Mouse (Mus musculus) midbrain, embryonic 11.5 days (tissue): Measurements from ENCODE around the gene Sh2b3. TPM values are rescaled to one million over a fixed set of nuclear protein-coding genes. Genes with fewer than 3 reads are reported as not detected.

ENCODE experiments used
- ATAC-seq: fragments of 200-750 bp; cut with Nextera tagmentation; 2 replicates; pipeline ENCODE4 v1.8.0; 2017; ENCODE audit warnings: moderate TSS enrichment, moderate library complexity; ENCODE audit not compliant: low FRiP score
- DNase-seq: peaks from one replicate; pipeline ENCODE4 v3.0.0; 2015; ENCODE audit warnings: low spot score; ENCODE audit errors: missing footprints
- H3K27ac ChIP-seq: fragments of 300-500 bp; sonication (generic); 2 replicates; pipeline ENCODE4 v1.5.1; 2014; ENCODE audit warnings: low read depth, low read length
- H3K27me3 ChIP-seq: fragments of 300-500 bp; sonication (generic); 2 replicates; pipeline ENCODE4 v1.6.1; 2014; ENCODE audit warnings: mild to moderate bottlenecking, low read length, moderate library complexity, mixed read lengths; ENCODE audit not compliant: control insufficient read depth, insufficient read depth
- H3K36me3 ChIP-seq: fragments of 300-500 bp; sonication (generic); 2 replicates; pipeline ENCODE4 v1.6.1; 2014; ENCODE audit warnings: mild to moderate bottlenecking, low read length, moderate library complexity, mixed read lengths; ENCODE audit not compliant: control insufficient read depth, insufficient read depth
- H3K4me1 ChIP-seq: fragments of 300-500 bp; sonication (generic); 2 replicates; pipeline ENCODE4 v1.6.1; 2014; ENCODE audit warnings: low read length; ENCODE audit not compliant: control insufficient read depth, insufficient read depth
- H3K4me2 ChIP-seq: fragments of 300-500 bp; sonication (generic); 2 replicates; pipeline ENCODE4 v1.6.1; 2014; ENCODE audit warnings: mild to moderate bottlenecking, moderate library complexity
- H3K4me3 ChIP-seq: fragments of 300-500 bp; sonication (generic); 2 replicates; pipeline ENCODE4 v1.5.1; 2014; ENCODE audit warnings: low read depth, low read length
- H3K9ac ChIP-seq: fragments of 300-500 bp; sonication (generic); 2 replicates; pipeline ENCODE4 v1.6.1; 2014; ENCODE audit warnings: low read length
- H3K9me3 ChIP-seq: fragments of 300-500 bp; sonication (generic); 2 replicates; pipeline ENCODE4 v1.6.1; 2016; ENCODE audit warnings: low read length; ENCODE audit not compliant: control insufficient read depth
- WGBS: fragments of 180-500 bp; shearing (Covaris S2); extraction: QIAGEN DNeasy Blood & Tissue Kit; methylation state at CpG from one replicate; pipeline ENCODE4 v1.1.7; 2014; 5-methylcytosine and 5-hydroxymethylcytosine counted together
- polyA plus RNA-seq: library from polyadenylated mRNA; unstranded; fragments of >200 nt; fragmentation: Nextera tagmentation; extraction: Ambion mirVana; gene quantifications from 2 replicates; pipeline ENCODE4 v1.2.1, GENCODE M21; 2014

The Sh2b3 gene
- polyA plus RNA-seq, 1 experiment from 2014 or later, result 9.4 TPM

GRCm38 (mm10) chr5:121791026-121791425 lies 46.4 kb downstream of the Sh2b3 start:
- no peak overlapping the region for H3K4me2 ChIP-seq
- no peak overlapping the region for H3K27ac ChIP-seq
- H3K36me3 ChIP-seq, result peaks cover 14% of the 10 kb centered on the region
- H3K4me3 ChIP-seq, result no peak overlapping the region
- H3K27me3 ChIP-seq, result no peaks in the 10 kb centered on the region
- 95% methylated on average over 5 of the region's 5 CpGs for WGBS
- no peaks in the 10 kb centered on the region for H3K4me1 ChIP-seq
- H3K9ac ChIP-seq, result no peak overlapping the region
- ATAC-seq, result no peak
- no peak for DNase-seq
- H3K9me3 ChIP-seq, result no peaks in the 10 kb centered on the region

DNA sequence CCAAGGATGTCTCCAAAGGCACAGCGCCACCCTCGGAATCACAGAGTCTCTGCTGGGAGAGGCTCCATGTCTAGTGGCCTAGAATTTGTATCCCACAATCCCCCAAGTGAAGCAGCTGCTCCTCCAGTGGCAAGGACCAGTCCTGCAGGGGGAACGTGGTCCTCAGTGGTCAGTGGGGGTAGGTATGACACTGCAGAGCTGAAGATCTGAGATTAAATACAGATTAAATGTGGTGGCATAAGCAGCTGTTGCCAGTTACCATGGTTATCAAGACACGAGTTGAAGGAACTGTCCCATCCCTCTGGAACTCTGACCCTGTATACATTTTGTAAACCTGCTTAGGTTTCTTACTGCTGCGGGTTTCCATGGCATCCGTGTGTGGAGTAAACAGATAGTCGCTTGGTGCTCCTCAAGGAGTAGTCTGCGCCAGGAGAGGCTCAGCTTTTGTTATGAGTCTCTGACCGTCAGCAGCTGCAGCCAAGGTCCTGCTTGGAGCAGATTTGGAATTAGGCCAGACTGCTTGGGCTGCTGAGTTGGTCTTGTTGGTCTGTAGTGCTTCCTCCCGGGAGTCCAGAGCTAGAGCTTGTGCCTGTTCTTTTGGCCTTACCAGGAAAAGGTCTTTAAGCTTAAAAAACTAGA lies 53.5 kb downstream of the Sh2b3 start:
- WGBS, result 78% methylated on average over 10 of the region's 10 CpGs
- Histone ChIP-seq H3K9ac (no peak overlapping the region), H3K9me3 (no peaks in the 10 kb centered on the region), H3K4me1 (no peaks in the 10 kb centered on the region), H3K4me3 (no peak overlapping the region), H3K27me3 (no peaks in the 10 kb centered on the region), H3K36me3 (peaks cover 11% of the 10 kb centered on the region; the same call in 1 of the 2 replicates), H3K4me2 (no peak overlapping the region), H3K27ac (no peak overlapping the region)
- DNase-seq (no peak), ATAC-seq (0 out of 2 replicates have a peak, but pooled peaks have one; percentile 27)

DNA sequence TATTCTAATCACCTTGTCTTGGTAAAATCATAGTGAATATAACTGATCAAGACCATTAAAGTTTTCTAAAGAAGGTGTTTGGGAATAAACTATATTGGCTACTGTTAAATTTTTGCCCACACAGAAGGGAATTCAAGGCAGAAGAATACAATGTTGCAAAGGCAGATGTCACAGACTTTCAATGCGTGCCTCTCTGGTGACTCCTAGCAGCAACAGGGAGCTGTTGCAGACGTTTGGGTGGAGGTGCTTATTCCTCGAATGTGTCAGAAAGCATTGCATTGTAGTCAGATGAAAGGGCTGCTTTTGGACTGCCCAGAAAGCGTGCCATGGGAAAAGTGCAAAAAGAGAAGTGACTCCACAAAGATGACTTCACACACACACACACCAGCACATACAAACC lies 55.0 kb downstream of the Sh2b3 start:
- Histone ChIP-seq H3K4me3 (no peak overlapping the region), H3K4me2 (no peak overlapping the region), H3K27me3 (no peaks in the 10 kb centered on the region), H3K9ac (no peak overlapping the region), H3K9me3 (no peaks in the 10 kb centered on the region), H3K36me3 (peaks cover 11% of the 10 kb centered on the region; the same call in 1 of the 2 replicates), H3K27ac (no peak overlapping the region), H3K4me1 (no peaks in the 10 kb centered on the region)
- 57% methylated on average over 4 of the region's 4 CpGs for WGBS
- DNase-seq, result no peak
- ATAC-seq, result no peak

DNA sequence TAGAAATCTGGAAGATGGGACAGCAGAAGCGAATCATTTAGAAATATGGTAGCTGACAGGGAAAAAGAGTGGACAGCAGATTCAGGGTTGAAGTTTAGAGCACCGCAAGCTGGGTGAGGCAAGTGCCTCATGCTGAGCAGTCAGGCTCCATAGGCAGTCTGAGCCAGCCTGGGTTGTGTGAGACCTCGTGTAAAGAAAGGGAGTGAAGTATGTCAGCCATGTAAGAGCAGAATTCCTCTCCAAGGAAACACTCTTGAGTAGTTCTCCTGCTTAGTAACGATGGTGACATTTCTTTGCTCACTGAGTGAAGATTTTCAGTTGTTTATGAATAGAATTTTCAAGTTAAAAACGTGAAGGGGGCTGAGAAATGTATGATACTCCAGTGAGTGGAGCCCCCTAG lies 57.3 kb downstream of the Sh2b3 start:
- Histone ChIP-seq H3K4me3 (no peak overlapping the region), H3K4me2 (no peak overlapping the region), H3K4me1 (no peaks in the 10 kb centered on the region), H3K27ac (no peak overlapping the region), H3K9ac (no peak overlapping the region), H3K36me3 (0 out of 2 replicates have a peak, but pooled peaks cover 4% of the 10 kb centered on the region), H3K27me3 (no peaks in the 10 kb centered on the region), H3K9me3 (no peaks in the 10 kb centered on the region)
- ATAC-seq (no peak), DNase-seq (no peak)
- WGBS, result 82% methylated on average over 5 of the region's 5 CpGs

GRCm38 (mm10) chr5:121778485-121779119 lies 58.8 kb downstream of the Sh2b3 start:
- H3K4me1 ChIP-seq, result no peaks in the 10 kb centered on the region
- H3K9ac ChIP-seq, result no peak overlapping the region
- ATAC-seq, result no peak
- H3K36me3 ChIP-seq, result peaks cover 4% of the 10 kb centered on the region; the same call in 1 of the 2 replicates
- DNase-seq, result no peak
- H3K4me2 ChIP-seq, result no peak overlapping the region
- H3K9me3 ChIP-seq, result no peaks in the 10 kb centered on the region
- H3K27me3 ChIP-seq, result no peaks in the 10 kb centered on the region
- H3K27ac ChIP-seq, result no peak overlapping the region
- no peak overlapping the region for H3K4me3 ChIP-seq
- WGBS, result 94% methylated on average over 7 of the region's 7 CpGs

GRCm38 (mm10) chr5:121771611-121772010 lies 65.8 kb downstream of the Sh2b3 start:
- Histone ChIP-seq H3K27me3 (no peaks in the 10 kb centered on the region), H3K9me3 (no peaks in the 10 kb centered on the region), H3K4me3 (no peak overlapping the region), H3K36me3 (peaks cover 3% of the 10 kb centered on the region; the same call in 1 of the 2 replicates), H3K9ac (no peak overlapping the region), H3K4me1 (no peaks in the 10 kb centered on the region), H3K4me2 (no peak overlapping the region), H3K27ac (no peak overlapping the region)
- WGBS, result 96% methylated on average over 3 of the region's 3 CpGs
- ATAC-seq (no peak), DNase-seq (no peak)

- no peaks in the 10 kb centered on the region for H3K4me1 ChIP-seq
- ATAC-seq, result no peak
- H3K27me3 ChIP-seq, result no peaks in the 10 kb centered on the region
- no peak overlapping the region for H3K9ac ChIP-seq
- 95% methylated on average over 7 of the region's 7 CpGs for WGBS
- H3K9me3 ChIP-seq, result no peaks in the 10 kb centered on the region
- no peak overlapping the region for H3K4me3 ChIP-seq
- peaks cover 3% of the 10 kb centered on the region; the same call in 1 of the 2 replicates for H3K36me3 ChIP-seq
- no peak for DNase-seq
- H3K4me2 ChIP-seq, result no peak overlapping the region
- H3K27ac ChIP-seq, result no peak overlapping the region
These were observed 67.6 kb downstream of the Sh2b3 start for GRCm38 (mm10) chr5:121769827-121770226.

DNA sequence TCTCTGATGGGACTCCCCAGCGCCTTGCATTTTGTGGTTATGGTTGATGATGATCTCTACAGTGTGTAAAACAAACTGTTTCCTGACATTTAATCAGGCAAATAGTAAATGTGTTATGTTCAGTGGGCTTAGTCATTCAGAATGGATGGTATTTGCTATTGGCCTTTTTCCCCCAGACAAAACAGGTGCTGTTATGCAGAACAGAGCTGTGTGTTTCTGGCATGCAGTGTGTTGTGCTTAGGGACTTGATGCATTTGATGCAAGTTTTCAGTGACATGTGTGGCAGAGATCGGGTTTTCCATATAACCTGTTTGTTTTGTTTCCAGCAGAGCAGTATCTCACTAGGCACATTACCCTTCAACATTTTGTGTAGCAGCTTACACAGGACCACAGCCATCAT lies 69.9 kb downstream of the Sh2b3 start:
- Histone ChIP-seq H3K4me2 (no peak overlapping the region), H3K27ac (no peak overlapping the region), H3K9me3 (no peaks in the 10 kb centered on the region), H3K4me1 (no peaks in the 10 kb centered on the region), H3K36me3 (0 out of 2 replicates have a peak, but pooled peaks cover 2% of the 10 kb centered on the region), H3K9ac (no peak overlapping the region), H3K4me3 (no peak overlapping the region), H3K27me3 (no peaks in the 10 kb centered on the region)
- ATAC-seq (no peak), DNase-seq (peak; percentile 37)
- 80% methylated on average over 2 of the region's 2 CpGs for WGBS

GRCm38 (mm10) chr5:121766038-121766773 lies 71.2 kb downstream of the Sh2b3 start:
- ATAC-seq (no peak), DNase-seq (no peak)
- 96% methylated on average over 4 of the region's 4 CpGs for WGBS
- no peak overlapping the region for H3K4me3 ChIP-seq
- H3K4me2 ChIP-seq, result no peak overlapping the region
- H3K27me3 ChIP-seq, result no peaks in the 10 kb centered on the region
- H3K36me3 ChIP-seq, result no peaks in the 10 kb centered on the region
- no peak overlapping the region for H3K27ac ChIP-seq
- H3K9ac ChIP-seq, result no peak overlapping the region
- H3K9me3 ChIP-seq, result no peaks in the 10 kb centered on the region
- H3K4me1 ChIP-seq, result no peaks in the 10 kb centered on the region
